Mouse (Mus musculus): Measurements from ENCODE around the gene Zfp182. TPM values are rescaled to one million over a fixed set of nuclear protein-coding genes. Genes with fewer than 3 reads are reported as not detected.

The Zfp182 gene
- total and polyA plus RNA-seq, 2 experiments from 2014 or later, result 5.0 to 13.6 TPM

DNA sequence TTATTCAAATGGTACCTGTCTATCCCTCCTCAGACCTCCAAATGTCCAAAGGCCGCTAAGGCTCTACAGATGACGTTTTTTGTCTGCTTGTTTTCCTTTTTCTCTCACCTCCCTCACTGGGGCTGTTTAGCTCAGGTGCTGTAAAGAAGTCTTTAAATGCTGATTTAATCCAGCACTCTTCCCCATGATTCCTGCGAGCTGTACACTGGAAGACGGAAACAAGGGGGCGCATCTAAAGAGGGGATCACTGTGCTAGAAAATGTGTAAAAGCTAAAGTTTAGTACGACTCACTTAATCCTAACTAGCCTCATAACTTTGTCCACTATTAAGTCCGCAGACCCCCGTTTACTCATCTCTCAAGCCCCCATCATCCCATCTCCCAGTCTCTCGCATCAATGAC lies 656 bp downstream of the Zfp182 start:
- no peaks in the 10 kb centered on the region for H3K27me3 ChIP-seq (ENCODE audit: insufficient read depth, low read length)
- 0 out of 2 replicates have a peak overlapping the region, but pooled peaks have one; percentile 29 for H3K27ac ChIP-seq (ENCODE audit: low read depth, low read length)
- peak overlapping the region; percentile 50 for H3K4me2 ChIP-seq (ENCODE audit: low read depth)
- 29% methylated on average over 9 of the region's 9 CpGs for WGBS
- no peaks in the 10 kb centered on the region for H3K36me3 ChIP-seq (ENCODE audit: insufficient read depth)
- ATAC-seq (peak; percentile 66), DNase-seq (no peak)
- H3K4me3 ChIP-seq (ENCODE audit: low read depth, low read length), result peak overlapping the region; percentile 51
- H3K9ac ChIP-seq, result peak overlapping the region; percentile 56
- no peaks in the 10 kb centered on the region for H3K9me3 ChIP-seq (ENCODE audit: low read length)
- 0 out of 2 replicates have a peak, but pooled peaks have one; percentile 25 for TF ChIP-seq CTCF (IDR thresholded peaks at IDR 0.05; ENCODE audit: low read depth)
- H3K4me1 ChIP-seq (ENCODE audit: insufficient read depth), result no peaks in the 10 kb centered on the region

DNA sequence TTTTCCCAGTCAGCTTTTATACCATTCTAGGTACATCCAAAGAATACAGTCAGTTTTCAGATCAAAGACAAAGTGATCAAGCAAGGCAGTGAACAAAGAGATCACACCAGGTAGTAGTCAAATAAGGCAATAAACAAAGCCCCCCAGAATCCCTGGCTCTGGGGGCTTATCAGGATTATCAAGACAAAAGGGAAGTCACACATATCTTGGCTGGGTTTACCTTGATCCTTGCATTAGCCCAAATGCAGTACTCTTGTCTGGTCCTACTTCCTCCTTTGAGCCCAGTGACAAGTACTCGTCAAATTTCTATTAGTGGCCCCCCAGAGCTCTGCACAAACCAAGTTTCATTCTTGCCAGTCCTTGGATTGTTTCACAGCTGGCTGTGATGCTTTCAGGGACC lies 81.2 kb downstream of the Zfp182 start:
- no peaks in the 10 kb centered on the region for H3K36me3 ChIP-seq (ENCODE audit: insufficient read depth)
- H3K4me2 ChIP-seq (ENCODE audit: low read depth), result no peak overlapping the region
- no peaks in the 10 kb centered on the region for H3K27me3 ChIP-seq (ENCODE audit: insufficient read depth, low read length)
- 54% methylated on average over 1 of the region's 1 CpGs for WGBS
- no peaks in the 10 kb centered on the region for H3K9me3 ChIP-seq (ENCODE audit: low read length)
- TF ChIP-seq CTCF (IDR thresholded peaks at IDR 0.05; ENCODE audit: low read depth), result no peak
- H3K27ac ChIP-seq (ENCODE audit: low read depth, low read length), result no peak overlapping the region
- DNase-seq, result no peak
- no peaks in the 10 kb centered on the region for H3K4me1 ChIP-seq (ENCODE audit: insufficient read depth)
- H3K9ac ChIP-seq, result no peak overlapping the region
- no peak for ATAC-seq
- H3K4me3 ChIP-seq (ENCODE audit: low read depth, low read length), result no peak overlapping the region

Other genes starting within 250 kb of the Zfp182 start
- gene Timp1, start 192.2 kb downstream of the Zfp182 start, total RNA-seq (2014; rRNA removed), result 3.0 and 3.6 TPM in 2 replicates
- 2.6 and 4.7 TPM in 2 replicates for gene Timp1, start 192.2 kb downstream of the Zfp182 start, polyA plus RNA-seq (2015; fragmentation: Nextera tagmentation; extraction: Ambion mirVana)
- gene Syn1, start 141.3 kb downstream of the Zfp182 start, total RNA-seq (2014; rRNA removed), result 31.9 and 37.2 TPM in 2 replicates
- 85.5 and 95.3 TPM in 2 replicates for gene Syn1, start 141.3 kb downstream of the Zfp182 start, polyA plus RNA-seq (2015; fragmentation: Nextera tagmentation; extraction: Ambion mirVana)
- gene Cfp, start 130.8 kb downstream of the Zfp182 start, total RNA-seq (2014; rRNA removed), result 5.5 and 7.5 TPM in 2 replicates
- gene Cfp, start 130.8 kb downstream of the Zfp182 start, polyA plus RNA-seq (2015; fragmentation: Nextera tagmentation; extraction: Ambion mirVana), result 2.7 and 2.9 TPM in 2 replicates
- gene Elk1, start 111.7 kb downstream of the Zfp182 start, total RNA-seq (2014; rRNA removed), result 40.1 and 45.9 TPM in 2 replicates
- gene Elk1, start 111.7 kb downstream of the Zfp182 start, polyA plus RNA-seq (2015; fragmentation: Nextera tagmentation; extraction: Ambion mirVana), result 25.9 and 27.1 TPM in 2 replicates
- gene Uxt, start 100.3 kb downstream of the Zfp182 start, total RNA-seq (2014; rRNA removed), result 10.0 and 17.2 TPM in 2 replicates
- gene Uxt, start 100.3 kb downstream of the Zfp182 start, polyA plus RNA-seq (2015; fragmentation: Nextera tagmentation; extraction: Ambion mirVana), result 30.2 and 36.7 TPM in 2 replicates
- not detected in 2 replicates for gene Spaca5, start 6.1 kb upstream of the Zfp182 start, total RNA-seq (2014; rRNA removed)
- not detected in 2 replicates for gene Spaca5, start 6.1 kb upstream of the Zfp182 start, polyA plus RNA-seq (2015; fragmentation: Nextera tagmentation; extraction: Ambion mirVana)
- gene Zfp300, start 27.2 kb upstream of the Zfp182 start, total RNA-seq (2014; rRNA removed), result 4.2 and 9.9 TPM in 2 replicates
- gene Zfp300, start 27.2 kb upstream of the Zfp182 start, polyA plus RNA-seq (2015; fragmentation: Nextera tagmentation; extraction: Ambion mirVana), result 1.5 and 2.8 TPM in 2 replicates
- gene Ssxa1, start 53.5 kb upstream of the Zfp182 start, total RNA-seq (2014; rRNA removed), result not detected in 2 replicates
- gene Ssxa1, start 53.5 kb upstream of the Zfp182 start, polyA plus RNA-seq (2015; fragmentation: Nextera tagmentation; extraction: Ambion mirVana), result not detected in 2 replicates
- not detected in 2 replicates for gene Gm21876, start 113.3 kb upstream of the Zfp182 start, total RNA-seq (2014; rRNA removed)
- not detected in 2 replicates for gene Gm21876, start 113.3 kb upstream of the Zfp182 start, polyA plus RNA-seq (2015; fragmentation: Nextera tagmentation; extraction: Ambion mirVana)